Mouse (Mus musculus) midbrain, postnatal 0 days (tissue): Measurements from ENCODE around the gene Lcn5. TPM values are rescaled to one million over a fixed set of nuclear protein-coding genes. Genes with fewer than 3 reads are reported as not detected.

Experiments used
- ATAC-seq: fragments of 200-750 bp; cut with Nextera tagmentation; 2 replicates; pipeline ENCODE4 v1.8.0; 2017; ENCODE audit warnings: moderate number of reproducible peaks, mild to moderate bottlenecking, moderate TSS enrichment, moderate library complexity; ENCODE audit not compliant: low FRiP score
- DNase-seq: peaks from one replicate; pipeline ENCODE4 v3.0.0-alpha.2; 2015; ENCODE audit warnings: low spot score
- H3K27ac ChIP-seq: fragments of 300-500 bp; sonication (generic); 2 replicates; pipeline ENCODE4 v1.5.1; 2014; ENCODE audit warnings: low read depth, mild to moderate bottlenecking, low read length, mixed read lengths
- H3K27me3 ChIP-seq: fragments of 300-500 bp; sonication (generic); 2 replicates; pipeline ENCODE4 v1.6.1; 2014; ENCODE audit warnings: low read length, control low read depth, mixed read lengths; ENCODE audit not compliant: insufficient read depth
- H3K36me3 ChIP-seq: fragments of 300-500 bp; sonication (generic); 2 replicates; pipeline ENCODE4 v1.6.1; 2014; ENCODE audit warnings: low read length, control low read depth, mixed read lengths; ENCODE audit not compliant: insufficient read depth
- H3K4me1 ChIP-seq: fragments of 300-500 bp; sonication (generic); 2 replicates; pipeline ENCODE4 v1.6.1; 2014; ENCODE audit warnings: mild to moderate bottlenecking, control low read depth, antibody characterized with exemption, low read length, mixed read lengths; ENCODE audit not compliant: insufficient read depth
- H3K4me2 ChIP-seq: fragments of 300-500 bp; sonication (generic); 2 replicates; pipeline ENCODE4 v1.6.1; 2014; ENCODE audit warnings: low read depth, mild to moderate bottlenecking, low read length, mixed read lengths; ENCODE audit not compliant: poor library complexity, severe bottlenecking
- H3K4me3 ChIP-seq: fragments of 300-500 bp; sonication (generic); 2 replicates; pipeline ENCODE4 v1.5.1; 2014; ENCODE audit warnings: low read depth, mild to moderate bottlenecking, low read length, moderate library complexity
- H3K9ac ChIP-seq: fragments of 300-500 bp; sonication (generic); replicated peaks from 2 replicates; pipeline ENCODE4 v1.6.1; 2014; ENCODE audit warnings: mild to moderate bottlenecking, low read length, moderate library complexity, mixed read lengths; ENCODE audit not compliant: poor library complexity, severe bottlenecking
- H3K9me3 ChIP-seq: fragments of 300-500 bp; sonication (generic); 2 replicates; pipeline ENCODE4 v1.6.1; 2016; ENCODE audit warnings: low read length, control low read depth
- CTCF ChIP-seq: IDR thresholded peaks from 2 replicates; pipeline ENCODE4 v1.5.1; 2016; ENCODE audit warnings: antibody characterized with exemption, mild to moderate bottlenecking
- WGBS: fragments of 180-500 bp; shearing (Covaris S2); extraction: QIAGEN DNeasy Blood & Tissue Kit; methylation state at CpG from one replicate; pipeline ENCODE4 v1.1.7; 2014; 5-methylcytosine and 5-hydroxymethylcytosine counted together
- polyA plus RNA-seq: library from polyadenylated mRNA; unstranded; fragments of >200 nt; fragmentation: Nextera tagmentation; extraction: Ambion mirVana; gene quantifications from 2 replicates; pipeline ENCODE4 v1.2.1, GENCODE M21; 2015
- total RNA-seq: library from RNA; depleted of rRNA; stranded (reverse); fragments of >200 nt; gene quantifications from 2 replicates; pipeline ENCODE4 v1.2.3, GENCODE M21; 2014

Lcn5 gene
- total and polyA plus RNA-seq, 2 experiments from 2014 or later: not detected

- WGBS: 16% methylated on average over 6 of the region's 6 CpGs
- no peaks in the 10 kb centered on the region for H3K27me3 ChIP-seq
Measured at GRCm38 (mm10) chr2:25639890-25640289, 17.9 kb upstream of the Lcn5 start.

GRCm38 (mm10) chr2:25652902-25653301 lies 4.8 kb upstream of the Lcn5 start, which contains the start of gene Lcn8:
Lcn8 (plus strand) TSS chr2:25653120.
- Histone ChIP-seq H3K36me3 (no peaks in the 10 kb centered on the region), H3K9me3 (no peaks in the 10 kb centered on the region), H3K4me3 (no peak within 1 kb of the TSS), H3K27ac (no peak within 1 kb of the TSS), H3K4me2 (no peak within 1 kb of the TSS), H3K4me1 (no peaks in the 10 kb centered on the region), H3K9ac (no peak within 1 kb of the TSS), H3K27me3 (no peaks in the 10 kb centered on the region)
- 84% methylated on average over 2 of the region's 2 CpGs for WGBS
- DNase-seq (no peak), ATAC-seq (no peak)
- no peak for TF ChIP-seq CTCF

More at GRCm38 (mm10) chr2:25639890-25640289, 17.9 kb upstream of the Lcn5 start:
- Histone ChIP-seq H3K4me3 (no peak overlapping the region), H3K36me3 (no peaks in the 10 kb centered on the region), H3K4me2 (no peak overlapping the region), H3K9me3 (no peaks in the 10 kb centered on the region), H3K27ac (no peak overlapping the region), H3K4me1 (no peaks in the 10 kb centered on the region), H3K9ac (no peak overlapping the region)
- DNase-seq: peak; percentile 63
- peak; percentile 72 for TF ChIP-seq CTCF
- no peak for ATAC-seq

GRCm38 (mm10) chr2:25654502-25654901 lies 3.2 kb upstream of the Lcn5 start:
- Histone ChIP-seq H3K36me3 (no peaks in the 10 kb centered on the region), H3K27me3 (no peaks in the 10 kb centered on the region), H3K27ac (no peak overlapping the region), H3K9me3 (no peaks in the 10 kb centered on the region), H3K9ac (no peak overlapping the region), H3K4me3 (no peak overlapping the region), H3K4me1 (no peaks in the 10 kb centered on the region), H3K4me2 (no peak overlapping the region)
- ATAC-seq (no peak), DNase-seq (no peak)
- WGBS: 89% methylated on average over 1 of the region's 1 CpGs
- TF ChIP-seq CTCF: no peak

GRCm38 (mm10) chr2:25656691-25657090 lies 1.1 kb upstream of the Lcn5 start:
- no peak overlapping the region for H3K9ac ChIP-seq
- H3K36me3 ChIP-seq: no peaks in the 10 kb centered on the region
- TF ChIP-seq CTCF: no peak
- no peak for DNase-seq
- no peaks in the 10 kb centered on the region for H3K9me3 ChIP-seq
- H3K27ac ChIP-seq: no peak overlapping the region
- no peaks in the 10 kb centered on the region for H3K4me1 ChIP-seq
- ATAC-seq: no peak
- H3K4me3 ChIP-seq: no peak overlapping the region
- H3K4me2 ChIP-seq: no peak overlapping the region
- H3K27me3 ChIP-seq: no peaks in the 10 kb centered on the region
- WGBS: 85% methylated on average over 4 of the region's 4 CpGs

- H3K4me3 ChIP-seq: no peak overlapping the region
- H3K27ac ChIP-seq: no peak overlapping the region
- no peak for TF ChIP-seq CTCF
- H3K27me3 ChIP-seq: no peaks in the 10 kb centered on the region
- peak; percentile 58 for DNase-seq
- H3K9ac ChIP-seq: no peak overlapping the region
- WGBS: 68% methylated on average over 4 of the region's 4 CpGs
- H3K36me3 ChIP-seq: no peaks in the 10 kb centered on the region
- ATAC-seq: no peak
- H3K4me2 ChIP-seq: no peak overlapping the region
- H3K9me3 ChIP-seq: no peaks in the 10 kb centered on the region
- H3K4me1 ChIP-seq: no peaks in the 10 kb centered on the region
Measured at GRCm38 (mm10) chr2:25657246-25657645, 506 bp upstream of the Lcn5 start.

GRCm38 (mm10) chr2:25660279-25660678 lies 2.5 kb downstream of the Lcn5 start:
- Histone ChIP-seq H3K9ac (no peak overlapping the region), H3K4me3 (no peak overlapping the region), H3K36me3 (no peaks in the 10 kb centered on the region), H3K4me1 (no peaks in the 10 kb centered on the region), H3K27me3 (no peaks in the 10 kb centered on the region), H3K9me3 (no peaks in the 10 kb centered on the region), H3K4me2 (no peak overlapping the region), H3K27ac (no peak overlapping the region)
- WGBS: 97% methylated on average over 8 of the region's 8 CpGs
- ATAC-seq (no peak), DNase-seq (no peak)
- no peak for TF ChIP-seq CTCF
